Mouse (Mus musculus) CD4-positive helper T cell, adult 2 months (primary cell): ENCODE results near the gene Tmem42.
A peak's percentile ranks its signal among the peaks of the same experiment; 100 is the strongest.

Source experiments
- DNase-seq: peaks from one replicate; pipeline ENCODE4 v3.0.0-alpha.2; 2012; ENCODE audit warnings: low read depth, missing footprints, low spot score

The Tmem42 gene

DNA sequence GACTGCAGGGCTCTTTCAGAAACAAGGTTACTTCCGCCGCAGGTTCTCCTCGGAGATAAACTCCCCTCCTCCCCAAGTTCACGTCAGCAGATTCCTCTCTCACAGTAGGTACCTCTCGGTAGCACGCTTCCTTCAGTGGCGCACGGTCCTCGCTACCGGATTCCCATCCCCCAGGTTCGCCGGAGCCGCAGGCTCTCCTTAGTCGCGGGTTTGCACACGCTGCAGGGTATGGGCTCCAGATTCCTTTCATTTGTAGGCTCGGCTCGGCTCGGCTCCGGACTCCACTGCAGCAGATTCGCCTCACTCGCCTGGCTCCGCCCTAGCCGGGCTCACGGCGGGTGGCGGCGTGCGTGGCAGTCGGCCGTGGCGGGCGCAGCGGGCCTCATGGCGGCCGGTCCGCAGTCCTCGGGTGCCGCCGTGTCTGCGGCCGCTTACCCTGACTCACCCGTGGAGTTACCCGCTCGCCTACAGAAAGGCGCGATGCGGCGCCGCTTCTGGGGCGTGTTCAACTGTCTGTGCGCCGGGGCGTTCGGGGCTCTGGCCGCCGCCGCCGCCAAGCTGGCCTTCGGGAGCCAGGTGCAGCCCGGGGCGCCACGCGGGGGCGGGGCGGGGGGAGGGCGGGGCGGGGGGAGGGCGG is at the start of gene Tmem42:
Tmem42 (plus strand) TSS at position 332 of the 637 bp plus-strand sequence.
- peak; percentile 93 for DNase-seq

DNA sequence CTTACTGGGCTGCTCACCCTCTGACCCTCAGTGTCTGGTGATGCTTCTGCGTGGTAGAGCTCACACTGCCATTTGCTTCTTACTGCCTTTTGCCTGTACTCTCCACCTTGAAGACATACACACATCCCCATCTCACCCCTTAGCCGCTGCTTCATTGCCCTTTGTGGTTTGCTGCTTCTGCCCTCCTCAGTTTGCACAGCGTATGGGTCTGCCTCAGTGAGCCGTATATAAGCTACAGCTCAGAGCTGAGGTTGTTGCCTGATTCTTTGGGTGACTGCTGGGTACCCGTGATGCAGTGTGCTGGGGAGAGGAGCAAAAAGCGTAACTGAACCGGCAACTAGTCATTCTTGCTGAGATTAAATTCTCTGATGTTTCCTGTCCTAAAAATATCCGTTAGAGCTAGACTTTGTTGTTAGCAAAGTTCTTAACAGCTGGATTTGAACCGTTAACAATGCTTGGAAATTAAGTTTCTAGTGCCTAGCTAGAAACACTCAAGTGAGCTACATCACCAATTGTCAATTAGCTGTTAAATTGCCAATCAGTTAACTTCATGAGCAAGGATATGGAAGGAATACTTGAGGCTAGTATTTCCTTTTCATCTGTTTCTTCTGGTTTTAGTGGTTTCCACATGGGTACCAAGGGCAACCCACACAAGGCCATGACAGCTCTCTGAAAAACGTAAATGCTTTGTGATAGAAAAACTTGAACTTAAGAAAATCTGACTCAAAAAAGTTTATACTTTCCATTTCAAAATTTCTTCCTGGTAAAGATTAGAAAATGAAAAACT is 22.5 kb upstream of the Tmem42 start:
- DNase-seq: peak; percentile 51

DNA sequence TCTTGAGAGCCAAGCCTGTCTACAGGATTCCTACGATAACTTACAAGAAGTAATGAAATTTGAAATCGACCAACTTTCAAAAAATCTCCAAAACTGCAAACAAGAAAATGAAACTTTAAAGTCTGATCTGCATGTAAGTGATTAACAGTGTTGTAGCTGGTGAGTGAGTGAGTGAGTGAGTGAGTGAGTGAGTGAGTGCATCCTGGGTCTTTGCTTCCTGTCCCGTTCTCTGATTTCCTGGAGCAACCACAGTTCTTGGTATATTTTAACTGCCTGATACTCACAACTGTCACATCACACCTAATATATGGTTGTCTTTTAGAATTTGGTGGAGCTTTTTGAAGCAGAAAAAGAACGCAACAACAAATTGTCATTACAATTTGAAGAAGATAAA is 21.9 kb upstream of the Tmem42 start:
- DNase-seq: peak; percentile 26

DNA sequence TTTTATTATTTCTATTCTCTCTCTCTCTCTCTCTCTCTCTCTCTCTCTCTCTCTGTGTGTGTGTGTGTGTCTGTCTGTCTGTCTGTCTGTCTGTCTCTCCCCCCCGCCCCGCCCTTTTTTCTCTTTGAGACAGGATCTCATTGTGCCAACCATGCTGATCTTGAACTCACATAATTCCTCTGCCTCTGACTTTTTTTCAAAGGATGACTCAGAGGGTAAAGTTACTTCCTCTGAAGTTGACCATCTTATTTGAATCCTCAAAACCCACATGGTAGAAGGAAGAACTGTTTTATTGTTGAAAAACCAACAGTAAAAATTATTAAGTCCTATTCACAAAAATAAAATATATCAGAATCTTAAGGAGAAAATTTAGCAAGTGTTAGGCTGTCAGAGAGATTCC is 16.4 kb upstream of the Tmem42 start:
- no peak for DNase-seq

DNA sequence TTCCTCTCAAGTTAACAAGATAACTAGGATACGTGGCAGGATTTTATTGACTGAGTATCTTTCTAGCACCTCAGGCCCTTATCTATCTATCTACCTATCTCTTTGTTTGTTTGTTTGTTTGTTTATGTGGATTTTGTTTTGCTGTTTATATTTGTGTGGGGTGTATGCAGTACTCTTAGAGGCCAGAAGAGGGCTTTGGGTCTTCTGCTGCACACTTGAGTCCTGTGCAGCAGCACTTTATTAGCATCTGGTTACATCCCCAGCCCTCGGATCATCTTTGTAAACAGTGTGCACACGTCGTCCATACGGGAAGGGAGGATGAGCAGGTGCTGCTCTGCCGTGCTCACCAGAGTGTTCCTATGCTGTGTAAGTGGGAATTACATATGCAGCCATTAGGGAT is 15.1 kb upstream of the Tmem42 start:
- peak; percentile 21 for DNase-seq

DNA sequence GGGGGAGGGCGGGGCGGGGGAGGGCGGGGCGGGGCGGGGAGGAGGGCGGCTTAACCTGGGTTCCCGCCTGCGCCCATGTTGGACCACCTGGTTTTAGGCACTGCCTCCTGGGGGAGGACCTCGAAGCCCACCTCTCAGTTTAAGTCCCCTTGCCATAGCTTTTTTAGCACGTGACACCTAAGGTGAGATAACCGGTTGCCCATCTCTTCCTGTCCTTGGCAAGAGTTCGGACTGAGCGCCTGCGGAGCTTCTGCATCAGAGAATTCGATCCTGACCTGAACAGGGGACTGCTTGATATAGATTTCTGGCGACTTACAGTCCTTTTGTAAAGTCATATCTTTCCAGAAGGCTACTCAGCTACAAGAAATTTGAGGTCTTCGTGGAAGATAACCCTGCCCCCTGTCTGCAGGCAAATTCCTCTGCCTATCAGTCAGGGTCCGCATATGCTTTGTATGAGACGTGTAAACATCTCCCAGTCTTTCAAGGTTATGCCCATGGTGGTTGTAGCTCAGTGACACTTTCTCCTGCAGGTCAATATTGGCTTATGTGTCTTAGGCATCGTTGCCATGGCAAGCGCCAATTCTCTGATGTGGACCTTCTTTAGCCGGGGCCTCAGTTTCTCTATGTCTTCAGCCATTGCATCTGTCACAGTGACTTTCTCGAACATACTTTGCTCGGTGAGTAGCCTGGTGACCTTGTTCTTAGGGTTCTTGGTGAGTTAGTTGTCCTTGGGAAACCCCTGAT is 682 bp downstream of the Tmem42 start:
- DNase-seq: peak; percentile 30

DNA sequence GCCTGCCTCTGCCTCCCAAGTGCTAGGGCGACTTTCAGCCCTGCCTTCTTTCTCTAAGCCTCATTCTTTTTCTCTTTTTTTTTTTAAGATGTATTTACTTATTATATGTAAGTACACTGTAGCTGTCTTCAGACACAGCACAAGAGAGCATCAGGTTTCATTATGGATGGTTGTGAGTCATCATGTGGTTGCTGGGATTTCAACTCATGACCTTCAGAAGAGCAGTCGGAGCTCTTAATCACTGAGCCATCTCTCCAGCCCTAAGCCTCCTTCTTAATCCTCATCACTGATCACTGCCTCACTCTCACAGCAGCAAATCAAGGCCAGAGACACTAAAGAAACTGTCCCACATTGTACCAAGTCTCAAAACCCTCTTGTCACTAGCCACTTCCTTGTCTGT is 3.1 kb downstream of the Tmem42 start:
- no peak for DNase-seq

DNA sequence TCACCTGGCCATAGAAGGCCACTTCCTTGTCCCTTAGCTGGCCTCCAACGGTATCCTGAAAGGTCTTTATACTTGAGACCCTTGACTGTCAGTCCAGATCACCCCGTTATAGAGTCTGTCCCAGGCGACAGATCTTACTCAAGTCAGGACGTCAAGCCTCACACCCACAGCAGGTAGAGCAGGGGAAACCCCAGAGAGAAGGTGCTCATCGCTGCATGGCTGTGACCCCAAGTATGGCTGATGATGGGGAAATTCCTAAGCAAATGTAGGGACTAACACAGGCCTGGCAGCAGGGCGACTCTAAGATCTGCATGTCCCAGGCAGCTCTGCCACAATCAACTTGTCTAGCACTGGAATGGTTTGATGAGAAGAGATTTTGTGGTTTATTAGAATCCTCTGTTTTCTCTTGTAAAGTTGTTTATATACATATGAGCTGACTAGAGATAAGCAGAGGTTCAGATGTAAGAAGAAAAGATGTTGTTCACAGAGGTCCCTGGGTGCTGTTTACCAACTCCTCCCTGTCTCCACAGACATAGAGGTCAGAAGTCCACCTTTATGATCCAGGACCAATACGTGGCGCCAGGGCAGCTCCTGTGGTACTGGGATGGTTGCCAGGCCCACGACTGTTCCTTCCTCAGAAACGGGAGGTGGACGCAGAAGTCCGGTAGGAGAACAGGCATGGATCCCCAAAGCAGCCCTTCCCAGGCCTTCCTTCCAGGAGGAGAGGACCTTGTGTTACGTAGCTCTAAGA is 10.5 kb downstream of the Tmem42 start:
- DNase-seq: no peak

DNA sequence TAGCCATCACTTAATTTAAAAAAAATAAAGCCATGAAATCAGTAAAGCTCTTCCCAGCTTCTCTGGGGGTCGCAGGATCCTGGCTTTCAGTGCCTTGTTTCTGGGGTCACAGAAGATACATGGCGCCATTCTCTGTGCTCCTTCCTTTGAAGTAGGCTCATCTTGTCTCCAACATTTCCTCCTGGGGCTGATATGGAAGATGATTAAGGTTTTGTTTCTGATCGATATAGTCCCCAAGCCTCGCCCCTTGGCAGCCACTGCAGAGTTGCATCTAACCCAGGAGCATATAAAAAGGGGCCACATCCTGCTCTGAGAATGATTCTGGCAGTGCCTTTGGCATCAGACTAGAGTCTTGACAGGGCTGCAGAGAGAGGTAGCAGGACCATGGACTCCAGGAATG is 13.3 kb downstream of the Tmem42 start, which contains the start of gene Tgm4:
Tgm4 (plus strand) TSS at position 301 of the 400 bp plus-strand sequence.
- DNase-seq: no peak

DNA sequence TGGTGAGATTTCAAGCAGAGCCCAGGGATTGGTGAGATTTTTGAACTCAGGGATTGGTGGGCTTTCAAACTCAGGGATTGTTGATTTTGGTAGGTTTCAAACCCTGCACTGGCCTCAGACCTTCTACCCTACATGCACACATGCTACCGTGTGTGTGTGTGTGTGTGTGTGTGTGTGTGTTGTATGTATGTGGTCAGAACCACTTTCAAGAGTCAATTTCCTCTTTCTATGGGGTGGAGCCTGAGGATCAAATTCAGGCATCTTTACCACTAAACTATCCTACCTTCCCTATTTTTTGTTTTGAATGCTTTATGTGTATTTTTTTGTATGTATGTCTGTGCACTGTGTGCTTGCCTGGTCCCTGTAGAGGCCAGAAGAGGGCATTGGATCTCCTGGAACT is 26.5 kb downstream of the Tmem42 start:
- no peak for DNase-seq

DNA sequence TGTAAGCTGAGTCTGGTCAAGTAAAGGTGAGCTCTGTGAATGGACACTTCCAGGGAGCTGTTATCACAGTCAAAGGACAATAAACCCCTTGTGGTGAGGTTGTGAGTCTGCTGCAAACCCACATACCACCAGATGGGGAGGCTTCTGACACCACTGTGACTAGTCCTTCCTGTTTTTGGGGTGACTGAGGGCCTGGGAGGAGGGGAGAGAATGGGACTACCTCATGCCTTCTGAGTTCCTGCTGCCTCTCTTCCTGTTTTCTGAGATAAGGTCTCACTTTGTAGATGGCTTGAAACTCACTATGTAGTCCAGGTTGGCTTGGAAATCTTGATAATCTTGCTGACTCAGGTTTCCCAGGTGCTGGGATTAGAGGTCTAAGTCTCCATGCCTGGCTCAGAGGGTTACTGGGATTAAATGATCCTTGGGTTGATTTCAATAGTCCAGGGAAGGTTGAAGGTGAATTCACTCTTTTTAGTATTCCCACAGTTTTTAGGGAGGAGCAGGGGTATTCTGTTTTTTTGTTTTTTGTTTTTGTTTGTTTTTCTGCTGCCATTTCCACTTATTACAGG is 37.7 kb downstream of the Tmem42 start:
- peak; percentile 75 for DNase-seq

DNA sequence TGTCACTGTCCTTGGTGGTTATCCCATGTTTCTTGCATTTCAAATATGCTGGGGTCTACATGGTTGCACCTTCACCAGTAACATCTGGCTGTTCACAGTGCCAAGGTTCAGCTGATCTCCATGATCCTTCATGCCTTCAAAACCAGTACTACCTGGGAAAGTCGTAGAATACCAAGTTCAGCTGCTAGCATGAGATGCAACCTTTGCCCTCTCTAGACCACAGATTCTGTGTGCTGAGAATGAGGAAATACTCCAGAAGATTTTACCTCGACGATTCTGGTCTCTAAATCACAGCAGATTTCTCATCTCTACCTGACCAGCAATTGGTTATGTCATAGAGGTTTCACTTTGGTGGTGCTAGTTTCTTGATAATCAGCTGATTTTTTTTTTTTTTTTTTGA is 39.0 kb downstream of the Tmem42 start:
- no peak for DNase-seq
